In genomic region chr9:108782836-108783547, GRCm38 (mm10) we compare ENCODE assay signal across 7 mouse cellular contexts. TPM values are rescaled to one million over a fixed set of nuclear protein-coding genes. Genes with fewer than 3 reads are reported as not detected.
DNase-seq lines count a peak whose midpoint lies in the region; ATAC-seq lines count a peak whose summit lies in the region.

No protein-coding gene starts in this region.

- H3K9me3 ChIP-seq in lung, embryonic 15.5 days: no peaks in the 10 kb centered on the region
- H3K9me3 ChIP-seq in limb, embryonic 11.5 days (ENCODE audit: control insufficient read depth, low read length): no peaks in the 10 kb centered on the region

- H3K4me1 ChIP-seq in lung, embryonic 15.5 days: peaks cover 45% of the 10 kb centered on the region
- H3K4me1 ChIP-seq in limb, embryonic 11.5 days (ENCODE audit: control insufficient read depth, insufficient read depth, low read length): peaks cover 5% of the 10 kb centered on the region; the same call in 1 of the 2 replicates

- peak overlapping the region; percentile 59 for H3K4me2 ChIP-seq in lung, embryonic 15.5 days
- H3K4me2 ChIP-seq in limb, embryonic 11.5 days (ENCODE audit: low read depth, severe bottlenecking): peak overlapping the region; percentile 63

- WGBS in lung, embryonic 15.5 days: 21% methylated on average over 9 of the region's 9 CpGs
- WGBS in limb, embryonic 11.5 days: 36% methylated on average over 9 of the region's 9 CpGs

- peak overlapping the region; percentile 27 for H3K9ac ChIP-seq in lung, embryonic 15.5 days
- peak overlapping the region; percentile 56 for H3K9ac ChIP-seq in limb, embryonic 11.5 days (ENCODE audit: low read length)

- no peaks in the 10 kb centered on the region for H3K27me3 ChIP-seq in lung, embryonic 15.5 days
- no peaks in the 10 kb centered on the region for H3K27me3 ChIP-seq in limb, embryonic 11.5 days (ENCODE audit: control insufficient read depth, insufficient read depth, low read length)

- no peak for ATAC-seq in lung, embryonic 15.5 days (ENCODE audit: borderline replicate concordance, extremely low read depth, low FRiP score, low TSS enrichment)
- peak; percentile 8; the same call in 1 of the 2 replicates for ATAC-seq in erythroblast, adult 5-6 weeks (replicated peaks; ENCODE audit: low FRiP score, poor library complexity, severe bottlenecking)
- peak; percentile 4; the same call in 1 of the 2 replicates for ATAC-seq in limb, embryonic 11.5 days (ENCODE audit: insufficient number of reproducible peaks, low FRiP score, low TSS enrichment, low read depth)

- peak overlapping the region; percentile 77 for H3K4me3 ChIP-seq in lung, embryonic 15.5 days
- H3K4me3 ChIP-seq in limb, embryonic 11.5 days (ENCODE audit: low read depth, low read length): peak overlapping the region; percentile 90

- H3K36me3 ChIP-seq in lung, embryonic 15.5 days: no peaks in the 10 kb centered on the region; the same call in 1 of the 2 replicates
- H3K36me3 ChIP-seq in limb, embryonic 11.5 days (ENCODE audit: control insufficient read depth, insufficient read depth, low read length): no peaks in the 10 kb centered on the region; the same call in 1 of the 2 replicates

- peak overlapping the region; percentile 39 for H3K27ac ChIP-seq in lung, embryonic 15.5 days
- no peak overlapping the region for H3K27ac ChIP-seq in limb, embryonic 11.5 days (replicated peaks; ENCODE audit: low read depth, low read length)

- DNase-seq in lung, postnatal 14 days: no peak
- DNase-seq in limb, embryonic 11.5 days (ENCODE audit: low spot score): no peak
- DNase-seq in retina, postnatal 1 day: peak; percentile 56
- DNase-seq in gastrocnemius, adult 18-20 months (ENCODE audit: low spot score): no peak
- DNase-seq in gastrocnemius, postnatal 10 days: no peak

RNA-seq across cellular contexts. Expression of gene Ip6k2, which starts 0.6 kb away (rescaled TPM):
- polyA plus RNA-seq in lung, embryonic 15.5 days (2015; fragmentation: Nextera tagmentation; extraction: Ambion mirVana): 72.5 and 74.7 TPM in 2 replicates
- total RNA-seq in erythroblast, adult 5-6 weeks (2015; ENCODE audit: low replicate concordance): 4.2 and 20.9 TPM in 2 replicates
- total RNA-seq in erythroblast, adult 5-6 weeks (2017; ENCODE audit: low replicate concordance): 47.5 and 61.2 TPM in 2 replicates
- polyA plus RNA-seq in limb, embryonic 11.5 days (2014; fragmentation: Nextera tagmentation; extraction: Ambion mirVana): 129 and 136 TPM in 2 replicates
- total RNA-seq in gastrocnemius, adult 18-20 months (2021): 10 to 100 TPM; 14.9 TPM
- 10 to 100 TPM; 30.6 to 39.6 TPM for total RNA-seq in gastrocnemius, postnatal 10 days (2021)

RNA-seq across cellular contexts. Expression of gene Nckipsd, which starts 25.2 kb away (rescaled TPM):
- polyA plus RNA-seq in lung, embryonic 15.5 days (2015; fragmentation: Nextera tagmentation; extraction: Ambion mirVana): 15.3 and 16.6 TPM in 2 replicates
- total RNA-seq in erythroblast, adult 5-6 weeks (2015; ENCODE audit: low replicate concordance): 2.7 and 4.2 TPM in 2 replicates
- total RNA-seq in erythroblast, adult 5-6 weeks (2017; ENCODE audit: low replicate concordance): 1.8 and 3.7 TPM in 2 replicates
- polyA plus RNA-seq in limb, embryonic 11.5 days (2014; fragmentation: Nextera tagmentation; extraction: Ambion mirVana): 13.9 and 15.7 TPM in 2 replicates
- total RNA-seq in gastrocnemius, adult 18-20 months (2021): 1 to 10 TPM; 4.4 TPM
- total RNA-seq in gastrocnemius, postnatal 10 days (2021): 1 to 10 TPM; 5.3 to 6.3 TPM

RNA-seq across cellular contexts. Expression of gene Celsr3, which starts 43.1 kb away (rescaled TPM):
- polyA plus RNA-seq in lung, embryonic 15.5 days (2015; fragmentation: Nextera tagmentation; extraction: Ambion mirVana): 0.14 and 0.15 TPM in 2 replicates
- 1.9 and 5.0 TPM in 2 replicates for total RNA-seq in erythroblast, adult 5-6 weeks (2015; ENCODE audit: low replicate concordance)
- total RNA-seq in erythroblast, adult 5-6 weeks (2017; ENCODE audit: low replicate concordance): 0.09 and 1.8 TPM in 2 replicates
- polyA plus RNA-seq in limb, embryonic 11.5 days (2014; fragmentation: Nextera tagmentation; extraction: Ambion mirVana): 0.10 and 0.20 TPM in 2 replicates
- under 1 TPM in 1 of 2 experiments, not detected in 1; 0.02 TPM for total RNA-seq in gastrocnemius, adult 18-20 months (2021)
- under 1 TPM; 0.14 to 0.54 TPM for total RNA-seq in gastrocnemius, postnatal 10 days (2021)
